Mouse (Mus musculus): ENCODE data around the gene Olfr490.

Gene Olfr490

DNA sequence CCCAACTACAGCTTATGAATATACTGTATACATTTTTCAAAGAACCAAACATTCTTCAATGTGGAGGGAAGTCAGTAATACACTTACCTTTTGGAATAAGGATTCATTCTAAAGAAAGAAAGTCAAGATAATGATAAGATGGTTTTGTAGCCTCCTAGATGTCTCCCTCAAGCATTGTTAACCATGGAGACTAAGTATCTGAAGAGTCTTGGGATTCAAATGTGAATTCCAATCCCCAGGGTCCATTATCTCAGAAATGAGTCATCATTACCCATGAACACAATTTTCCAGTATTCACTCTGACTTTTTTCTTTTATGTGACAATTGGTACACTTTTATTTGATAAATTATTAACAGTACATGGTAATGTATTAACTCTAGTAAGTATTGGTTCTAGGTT lies at the start of gene Olfr490:
TSS of gene Olfr490 (minus strand) at position 101 of the 400 bp plus-strand sequence.
- DNase-seq (ENCODE audit: low spot score) = no peak

DNA sequence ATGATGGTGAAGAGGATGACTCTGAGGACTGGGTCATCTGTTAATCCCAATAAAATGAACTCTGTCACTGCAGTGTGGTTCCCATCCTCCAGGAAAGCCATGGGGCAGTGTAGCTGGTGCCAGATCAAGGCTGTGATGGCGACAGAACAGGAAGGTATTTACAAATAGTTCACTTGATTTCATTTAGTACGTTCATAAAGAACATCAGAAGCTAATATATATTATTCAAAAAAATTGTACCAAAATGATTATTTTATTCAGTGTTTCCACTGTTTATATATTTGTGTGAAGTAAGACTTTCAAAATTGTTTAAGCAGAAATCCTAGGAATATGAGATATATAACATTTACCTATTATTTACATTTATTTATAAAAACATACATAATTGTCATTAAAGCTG lies 34.8 kb upstream of the Olfr490 start, which contains the start of gene Olfr492:
TSS of gene Olfr492 (minus strand) at position 101 of the 400 bp plus-strand sequence.
- no peak for DNase-seq (ENCODE audit: low spot score)

GRCm38 (mm10) chr7:108313151-108313550 lies 24.4 kb upstream of the Olfr490 start, which contains the start of gene Olfr491:
Gene Olfr491 (plus strand): TSS chr7:108313451.
- no peak for DNase-seq (ENCODE audit: low spot score)

- DNase-seq (ENCODE audit: low spot score) = no peak
These were observed 30.5 kb downstream of the Olfr490 start, which contains the start of gene Olfr488 for GRCm38 (mm10) chr7:108258247-108258646. Gene Olfr488 (minus strand): TSS chr7:108258347.
